Mouse (Mus musculus) embryonic fibroblast, embryonic 13.5 days (primary cell): Measurements from ENCODE around the gene Rfc5.

ENCODE experiments used
- CTCF ChIP-seq: IDR thresholded peaks from 2 replicates; pipeline ENCODE4 v1.5.1; 2011; ENCODE audit warnings: mild to moderate bottlenecking, control low read depth, low read length, moderate library complexity, borderline replicate concordance; ENCODE audit not compliant: insufficient read depth
- POLR2A ChIP-seq: IDR thresholded peaks from 2 replicates; pipeline ENCODE4 v1.6.1; 2011; ENCODE audit warnings: low read depth, mild to moderate bottlenecking, control low read depth, low read length, moderate library complexity

DNA sequence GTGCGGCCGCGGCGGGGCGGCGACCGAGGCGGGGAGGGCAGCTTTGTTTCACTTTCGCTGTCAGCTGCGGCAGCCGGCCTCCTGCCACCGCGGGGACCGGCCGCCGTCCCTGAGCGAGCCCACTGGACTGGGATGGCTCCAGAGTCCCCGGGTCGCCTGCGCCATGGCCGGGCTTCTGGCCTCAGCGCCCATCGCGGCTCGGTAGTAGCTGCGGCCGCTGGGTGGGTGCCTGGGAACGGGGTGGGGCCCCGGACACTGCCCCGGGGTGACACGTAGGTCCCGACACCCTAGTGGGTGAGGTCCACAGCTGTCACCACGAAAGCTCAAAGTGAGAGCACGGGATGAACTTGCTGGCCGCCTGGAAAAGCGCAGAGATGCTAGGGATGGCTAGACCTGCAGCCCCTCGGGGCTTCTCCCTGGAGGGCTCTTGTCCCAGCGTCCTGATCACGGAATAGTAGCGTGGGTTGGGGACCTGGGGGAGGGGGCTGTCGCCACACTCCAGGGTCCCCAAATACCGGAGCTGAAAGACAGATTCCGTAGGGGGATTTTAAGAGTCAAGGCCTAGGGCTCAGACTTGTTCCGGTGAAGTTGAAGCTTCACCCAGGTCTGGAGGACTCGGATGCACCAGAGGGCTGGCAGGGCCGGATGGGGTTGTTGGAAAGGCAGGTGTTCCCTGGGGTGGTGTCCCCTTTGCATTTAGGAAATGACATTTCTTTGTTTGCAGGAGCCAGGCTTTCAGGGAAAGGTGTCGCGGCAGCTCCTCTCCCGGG, 31.2 kb downstream of the Rfc5 start:
- TF ChIP-seq CTCF (no peak), POLR2A (peak; percentile 22; the same call in 1 of the 2 replicates)
